Mouse (Mus musculus): Measurements from ENCODE around the gene Cblb.

DNA sequence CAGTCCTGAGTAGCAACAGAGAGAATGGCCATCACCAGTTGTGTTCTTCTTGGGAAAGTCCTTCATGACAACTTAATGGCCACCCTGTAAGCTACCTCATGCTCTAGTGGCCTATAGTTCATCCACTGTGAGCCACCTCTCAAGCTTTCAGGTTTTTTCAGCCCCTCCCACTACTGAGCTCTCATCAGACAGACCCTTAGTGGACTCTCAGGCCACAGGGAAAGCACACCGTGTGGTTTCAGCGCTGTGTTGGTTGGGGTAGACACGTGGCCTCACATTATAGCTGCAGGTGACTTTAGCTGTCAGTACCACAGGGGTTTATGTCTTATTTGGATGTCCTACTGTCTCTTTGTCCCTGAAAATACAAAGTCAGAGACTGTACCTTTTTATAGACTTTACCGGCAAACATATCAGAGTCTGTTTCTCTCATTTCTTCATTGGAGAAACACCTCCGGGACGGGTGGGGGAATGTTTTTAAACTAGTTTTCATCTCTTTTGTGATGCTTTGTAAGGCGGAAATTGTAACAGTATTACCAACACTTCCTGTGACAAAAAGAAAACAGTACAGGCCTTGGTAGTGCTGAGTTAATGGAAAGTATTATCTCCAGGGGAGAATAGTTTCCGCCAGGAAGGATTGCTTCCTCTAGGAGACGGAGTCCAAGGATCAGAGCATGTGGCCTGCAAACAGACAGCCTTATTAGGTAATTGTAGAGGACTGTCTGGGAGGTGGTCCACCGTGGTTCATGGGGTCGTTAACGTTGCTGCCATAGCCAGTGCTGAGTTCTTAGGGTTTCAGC, 33.5 kb downstream of the Cblb start:
- TF ChIP-seq POLR2A (IDR thresholded peaks at IDR 0.05; ENCODE audit: control insufficient read depth, extremely low read depth, insufficient read depth, low read length, poor library complexity) (no peak), CTCF (IDR thresholded peaks at IDR 0.05; ENCODE audit: borderline replicate concordance, control insufficient read depth, extremely low read depth, insufficient read depth, low read length, poor library complexity) (no peak)

Data from thymus, adult 2 months (tissue).